Mouse (Mus musculus): ENCODE measurements around the gene Gm49369.

Gene Gm49369

GRCm38 (mm10) chr7:142393191-142393590 is 10.7 kb upstream of the Gm49369 start:
- peak; percentile 94 for DNase-seq

- DNase-seq: no peak
Observed at GRCm38 (mm10) chr7:142391609-142392008, 9.1 kb upstream of the Gm49369 start.

GRCm38 (mm10) chr7:142391108-142391507 is 8.6 kb upstream of the Gm49369 start:
- no peak for DNase-seq

GRCm38 (mm10) chr7:142389961-142390650 is 7.6 kb upstream of the Gm49369 start:
- DNase-seq: peak; percentile 91

- DNase-seq: peak; percentile 92
Observed at GRCm38 (mm10) chr7:142388740-142389139, 6.3 kb upstream of the Gm49369 start.

- DNase-seq: no peak
Observed at GRCm38 (mm10) chr7:142388198-142388597, 5.7 kb upstream of the Gm49369 start.

- peak; percentile 100 for DNase-seq
Observed at GRCm38 (mm10) chr7:142387419-142388148, 5.1 kb upstream of the Gm49369 start, which contains the start of gene Ctsd. Gene Ctsd (minus strand): TSS chr7:142388038.

- peak; percentile 96 for DNase-seq
Observed at GRCm38 (mm10) chr7:142386621-142387201, 4.2 kb upstream of the Gm49369 start.

- DNase-seq: peak; percentile 90
Observed at GRCm38 (mm10) chr7:142385742-142386403, 3.4 kb upstream of the Gm49369 start.

- DNase-seq: peak; percentile 96
Observed at GRCm38 (mm10) chr7:142384306-142384705, 1.8 kb upstream of the Gm49369 start.

GRCm38 (mm10) chr7:142381175-142381574 is 1.3 kb downstream of the Gm49369 start:
- peak; percentile 87 for DNase-seq

- no peak for DNase-seq
Observed at GRCm38 (mm10) chr7:142379186-142379585, 3.3 kb downstream of the Gm49369 start.

- peak; percentile 87 for DNase-seq
Observed at GRCm38 (mm10) chr7:142377233-142377925, 5.1 kb downstream of the Gm49369 start.

- peak; percentile 90 for DNase-seq
Observed at GRCm38 (mm10) chr7:142376096-142376495, 6.4 kb downstream of the Gm49369 start.

- DNase-seq: peak; percentile 97
Observed at GRCm38 (mm10) chr7:142375261-142375724, 7.2 kb downstream of the Gm49369 start.

- peak; percentile 97 for DNase-seq
Observed at GRCm38 (mm10) chr7:142374413-142375015, 8.0 kb downstream of the Gm49369 start.

- peak; percentile 92 for DNase-seq
Observed at GRCm38 (mm10) chr7:142373641-142374412, 8.6 kb downstream of the Gm49369 start, which contains the start of gene Ifitm10. Gene Ifitm10 (minus strand): TSS chr7:142373753.

GRCm38 (mm10) chr7:142373039-142373438 is 9.4 kb downstream of the Gm49369 start:
- peak; percentile 82 for DNase-seq

GRCm38 (mm10) chr7:142371768-142372661 is 10.5 kb downstream of the Gm49369 start:
- DNase-seq: peak; percentile 95

GRCm38 (mm10) chr7:142371398-142371767 is 11.1 kb downstream of the Gm49369 start:
- peak; percentile 91 for DNase-seq

Measured in heart, adult 11 months (tissue).